Mouse (Mus musculus): ENCODE measurements around the gene Srsf3.
A peak's percentile ranks its signal among the peaks of the same experiment; 100 is the strongest.
"Not testable (repeated sequence)": the region's sequence is repeated elsewhere in the genome, so short reads cannot be mapped to it uniquely, and the experiment has no call there.

Srsf3 gene

GRCm38 (mm10) chr17:29032274-29033069 lies at the start of gene Srsf3:
Gene Srsf3 (plus strand): TSS chr17:29032628.
- DNase-seq (ENCODE audit: low read depth, low spot score) = peak; percentile 99

- no peak for DNase-seq (ENCODE audit: low read depth, low spot score)
Observed at GRCm38 (mm10) chr17:28984724-28985420, 47.6 kb upstream of the Srsf3 start.

- peak; percentile 60 for DNase-seq (ENCODE audit: low read depth, low spot score)
Observed at GRCm38 (mm10) chr17:28986833-28987232, 45.6 kb upstream of the Srsf3 start.

GRCm38 (mm10) chr17:28987713-28988112 lies 44.7 kb upstream of the Srsf3 start:
- peak; percentile 64 for DNase-seq (ENCODE audit: low read depth, low spot score)

GRCm38 (mm10) chr17:28988291-28988690 lies 44.1 kb upstream of the Srsf3 start:
- DNase-seq (ENCODE audit: low read depth, low spot score) = no peak

- DNase-seq (ENCODE audit: low read depth, low spot score) = no peak
Observed at GRCm38 (mm10) chr17:28988996-28989395, 43.4 kb upstream of the Srsf3 start.

- DNase-seq (ENCODE audit: low read depth, low spot score) = no peak
Observed at GRCm38 (mm10) chr17:28990060-28990459, 42.4 kb upstream of the Srsf3 start.

- no peak for DNase-seq (ENCODE audit: low read depth, low spot score)
Observed at GRCm38 (mm10) chr17:28991286-28991685, 41.1 kb upstream of the Srsf3 start.

GRCm38 (mm10) chr17:28992105-28992504 lies 40.3 kb upstream of the Srsf3 start:
- DNase-seq (ENCODE audit: low read depth, low spot score) = no peak

- DNase-seq (ENCODE audit: low read depth, low spot score) = not testable (repeated sequence)
Observed at GRCm38 (mm10) chr17:28993004-28993403, 39.4 kb upstream of the Srsf3 start.

- no peak for DNase-seq (ENCODE audit: low read depth, low spot score)
Observed at GRCm38 (mm10) chr17:28994615-28995014, 37.8 kb upstream of the Srsf3 start.

- DNase-seq (ENCODE audit: low read depth, low spot score) = no peak
Observed at GRCm38 (mm10) chr17:29000465-29000864, 32.0 kb upstream of the Srsf3 start.

GRCm38 (mm10) chr17:29003740-29004139 lies 28.7 kb upstream of the Srsf3 start:
- DNase-seq (ENCODE audit: low read depth, low spot score) = no peak

GRCm38 (mm10) chr17:29005002-29005401 lies 27.4 kb upstream of the Srsf3 start:
- DNase-seq (ENCODE audit: low read depth, low spot score) = no peak

GRCm38 (mm10) chr17:29006812-29007211 lies 25.6 kb upstream of the Srsf3 start:
- DNase-seq (ENCODE audit: low read depth, low spot score) = no peak

GRCm38 (mm10) chr17:29007243-29007640 lies 25.2 kb upstream of the Srsf3 start:
- DNase-seq (ENCODE audit: low read depth, low spot score) = no peak

- peak; percentile 85 for DNase-seq (ENCODE audit: low read depth, low spot score)
Observed at GRCm38 (mm10) chr17:29007641-29008325, 24.6 kb upstream of the Srsf3 start, which contains the start of gene Stk38. Gene Stk38 (minus strand): TSS chr17:29007995.

- DNase-seq (ENCODE audit: low read depth, low spot score) = no peak
Observed at GRCm38 (mm10) chr17:29008326-29008650, 24.1 kb upstream of the Srsf3 start.

GRCm38 (mm10) chr17:29009181-29009580 lies 23.2 kb upstream of the Srsf3 start:
- DNase-seq (ENCODE audit: low read depth, low spot score) = no peak

GRCm38 (mm10) chr17:29014235-29014634 lies 18.2 kb upstream of the Srsf3 start:
- DNase-seq (ENCODE audit: low read depth, low spot score) = no peak

- DNase-seq (ENCODE audit: low read depth, low spot score) = peak; percentile 72
Observed at GRCm38 (mm10) chr17:29015638-29016037, 16.8 kb upstream of the Srsf3 start.

GRCm38 (mm10) chr17:29016705-29017104 lies 15.7 kb upstream of the Srsf3 start:
- no peak for DNase-seq (ENCODE audit: low read depth, low spot score)

All from mesoderm, embryonic 11.5 days (tissue).